Mouse (Mus musculus): ENCODE measurements around the gene Iqgap2. TPM values are rescaled to one million over a fixed set of nuclear protein-coding genes. Genes with fewer than 3 reads are reported as not detected.

Gene Iqgap2
- polyA plus RNA-seq, 1 experiment from 2014 or later: 18.4 TPM

DNA sequence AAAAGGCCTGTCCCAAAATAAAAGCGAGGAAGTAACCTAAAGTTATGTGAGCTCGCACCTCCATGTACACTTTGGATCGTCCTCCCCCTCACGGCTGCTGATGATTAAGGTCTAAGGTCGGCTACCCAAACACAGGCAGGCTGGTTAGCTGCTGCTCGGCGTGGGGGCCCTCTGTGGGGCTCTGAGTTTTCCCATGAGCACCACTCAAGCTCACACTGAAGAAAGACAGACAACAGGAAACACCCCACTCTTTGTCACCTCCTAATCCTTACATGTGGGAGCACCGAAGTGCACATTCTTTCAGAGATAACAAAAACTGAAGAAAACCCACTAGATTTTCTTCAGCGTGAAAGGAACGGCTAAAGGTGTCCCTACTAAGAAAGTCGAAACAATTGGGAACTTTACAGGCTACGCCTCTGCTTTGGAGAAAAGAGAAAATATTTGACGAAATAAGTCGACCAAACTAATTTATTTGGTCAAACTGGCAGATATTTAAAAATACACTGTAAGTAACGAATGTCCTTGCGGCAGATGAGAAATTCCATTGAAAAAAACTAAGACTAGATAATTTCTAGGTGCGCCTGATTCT lies 274.5 kb downstream of the Iqgap2 start:
- H3K27me3 ChIP-seq (ENCODE audit: control insufficient read depth, insufficient read depth, low read length): no peaks in the 10 kb centered on the region
- H3K4me3 ChIP-seq (replicated peaks; ENCODE audit: low read length): peak overlapping the region; percentile 92
- H3K4me2 ChIP-seq (ENCODE audit: low read depth, low read length): peak overlapping the region; percentile 88
- H3K36me3 ChIP-seq (ENCODE audit: control insufficient read depth, insufficient read depth, low read length): no peaks in the 10 kb centered on the region
- peaks cover 10% of the 10 kb centered on the region; the same call in 1 of the 2 replicates for H3K4me1 ChIP-seq (ENCODE audit: control insufficient read depth, insufficient read depth, low read length)
- no peak for ATAC-seq (ENCODE audit: insufficient read depth, low FRiP score)
- H3K9me3 ChIP-seq (replicated peaks; ENCODE audit: control insufficient read depth, low read length): no peaks in the 10 kb centered on the region
- H3K9ac ChIP-seq (ENCODE audit: low read length): peak overlapping the region; percentile 93
- 7% methylated on average over 17 of the region's 17 CpGs for WGBS
- peak overlapping the region; percentile 81 for H3K27ac ChIP-seq (ENCODE audit: low read length)

DNA sequence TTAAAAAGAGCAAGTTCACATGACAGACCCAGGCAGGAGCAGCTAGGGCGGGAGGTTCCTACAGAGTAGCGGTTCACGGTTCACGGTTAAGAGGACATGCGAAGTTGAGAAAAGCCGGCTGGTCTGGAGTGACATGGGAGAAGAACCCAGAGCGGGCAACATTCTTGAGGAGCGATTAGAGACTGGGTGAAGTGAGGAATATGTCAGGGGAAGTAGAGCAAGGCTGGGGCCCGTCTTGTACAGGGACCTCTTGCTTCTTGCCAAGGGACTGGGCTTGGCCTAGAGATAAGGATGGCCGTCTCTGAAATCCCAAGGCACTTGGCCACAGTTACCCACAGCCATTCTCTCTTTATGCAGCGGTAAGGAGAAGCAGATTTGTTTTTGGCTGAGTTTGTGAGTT lies 275.2 kb downstream of the Iqgap2 start:
- H3K4me3 ChIP-seq (replicated peaks; ENCODE audit: low read length): peak overlapping the region; percentile 92
- no peaks in the 10 kb centered on the region for H3K9me3 ChIP-seq (replicated peaks; ENCODE audit: control insufficient read depth, low read length)
- H3K4me1 ChIP-seq (ENCODE audit: control insufficient read depth, insufficient read depth, low read length): peaks cover 10% of the 10 kb centered on the region; the same call in 1 of the 2 replicates
- 22% methylated on average over 11 of the region's 11 CpGs for WGBS
- peak overlapping the region; percentile 93 for H3K9ac ChIP-seq (ENCODE audit: low read length)
- no peaks in the 10 kb centered on the region for H3K36me3 ChIP-seq (ENCODE audit: control insufficient read depth, insufficient read depth, low read length)
- ATAC-seq (ENCODE audit: insufficient read depth, low FRiP score): no peak
- no peaks in the 10 kb centered on the region for H3K27me3 ChIP-seq (ENCODE audit: control insufficient read depth, insufficient read depth, low read length)
- peak overlapping the region; percentile 88 for H3K4me2 ChIP-seq (ENCODE audit: low read depth, low read length)
- H3K27ac ChIP-seq (ENCODE audit: low read length): peak overlapping the region; percentile 49; the same call in 1 of the 2 replicates

DNA sequence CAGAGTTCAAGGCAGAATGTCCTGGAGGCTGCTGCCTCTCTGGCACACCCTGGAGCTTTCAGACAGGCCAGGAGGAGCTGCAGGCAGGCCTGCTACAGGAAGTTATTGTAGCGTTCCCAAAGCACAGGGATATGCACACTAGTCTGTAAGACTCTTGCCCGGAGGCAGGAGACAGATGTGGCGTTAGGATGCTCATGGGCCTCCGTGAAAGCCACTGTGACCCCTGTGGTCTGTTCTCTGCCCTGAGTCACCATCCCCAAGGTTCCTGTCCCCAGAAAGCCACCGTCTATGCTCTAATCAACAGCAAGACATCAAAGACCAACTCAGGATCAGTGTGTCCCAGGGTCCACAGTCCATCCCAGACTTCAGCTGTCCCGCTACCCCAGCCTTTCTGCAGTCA lies 277.0 kb downstream of the Iqgap2 start:
- 66% methylated on average over 6 of the region's 6 CpGs for WGBS
- no peaks in the 10 kb centered on the region for H3K9me3 ChIP-seq (replicated peaks; ENCODE audit: control insufficient read depth, low read length)
- H3K4me2 ChIP-seq (ENCODE audit: low read depth, low read length): no peak overlapping the region
- H3K36me3 ChIP-seq (ENCODE audit: control insufficient read depth, insufficient read depth, low read length): no peaks in the 10 kb centered on the region
- H3K27ac ChIP-seq (ENCODE audit: low read length): no peak overlapping the region
- no peak overlapping the region for H3K9ac ChIP-seq (ENCODE audit: low read length)
- no peak for ATAC-seq (ENCODE audit: insufficient read depth, low FRiP score)
- no peak overlapping the region for H3K4me3 ChIP-seq (replicated peaks; ENCODE audit: low read length)
- H3K27me3 ChIP-seq (ENCODE audit: control insufficient read depth, insufficient read depth, low read length): no peaks in the 10 kb centered on the region
- H3K4me1 ChIP-seq (ENCODE audit: control insufficient read depth, insufficient read depth, low read length): peaks cover 10% of the 10 kb centered on the region; the same call in 1 of the 2 replicates

DNA sequence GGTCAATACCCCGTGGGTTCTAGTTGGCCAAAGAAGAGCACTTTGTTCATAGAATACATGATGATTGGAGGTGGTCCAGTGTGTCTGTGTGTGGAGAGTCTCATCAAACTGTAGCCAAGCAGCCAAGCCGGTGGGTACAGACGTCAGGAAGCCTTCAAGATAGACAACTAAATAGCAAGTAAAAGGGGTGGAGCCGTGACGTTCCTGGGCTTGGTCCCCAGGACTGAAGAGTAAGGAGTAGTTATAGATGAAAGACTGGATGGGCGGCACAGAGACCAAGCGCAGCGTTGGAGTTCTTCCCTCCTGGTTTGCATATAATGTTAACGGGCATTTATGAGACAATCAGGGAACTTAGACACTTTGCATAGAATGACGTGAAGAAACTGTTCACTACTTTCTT lies 279.5 kb downstream of the Iqgap2 start:
- no peak for ATAC-seq (ENCODE audit: insufficient read depth, low FRiP score)
- H3K27ac ChIP-seq (ENCODE audit: low read length): no peak overlapping the region
- 83% methylated on average over 10 of the region's 10 CpGs for WGBS

DNA sequence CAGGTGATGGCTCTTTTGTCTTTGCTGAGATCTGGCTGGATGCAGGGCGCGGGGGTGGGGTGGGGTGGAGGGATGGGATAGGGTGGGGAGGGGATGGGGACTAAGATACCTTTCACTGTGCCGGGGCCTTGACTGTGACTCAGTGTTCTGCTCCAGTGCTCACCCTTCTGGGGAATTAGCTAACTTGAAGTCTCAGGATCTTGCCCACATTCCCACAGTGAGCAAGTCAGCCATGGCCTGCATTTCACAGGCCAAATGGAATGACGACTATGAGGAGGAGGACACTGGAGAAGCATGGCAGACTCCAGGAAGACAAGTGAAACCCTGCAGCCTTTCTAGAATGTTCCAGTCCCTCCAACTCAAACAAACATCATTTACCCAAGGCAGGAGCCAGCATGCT lies 280.0 kb downstream of the Iqgap2 start:
- H3K27me3 ChIP-seq (ENCODE audit: control insufficient read depth, insufficient read depth, low read length): no peaks in the 10 kb centered on the region
- H3K9me3 ChIP-seq (replicated peaks; ENCODE audit: control insufficient read depth, low read length): no peaks in the 10 kb centered on the region
- ATAC-seq (ENCODE audit: insufficient read depth, low FRiP score): no peak
- WGBS: 84% methylated on average over 4 of the region's 4 CpGs
- no peak overlapping the region for H3K9ac ChIP-seq (ENCODE audit: low read length)
- peaks cover 9% of the 10 kb centered on the region; the same call in 1 of the 2 replicates for H3K4me1 ChIP-seq (ENCODE audit: control insufficient read depth, insufficient read depth, low read length)
- no peaks in the 10 kb centered on the region for H3K36me3 ChIP-seq (ENCODE audit: control insufficient read depth, insufficient read depth, low read length)
- H3K4me3 ChIP-seq (replicated peaks; ENCODE audit: low read length): no peak overlapping the region
- H3K27ac ChIP-seq (ENCODE audit: low read length): no peak overlapping the region
- H3K4me2 ChIP-seq (ENCODE audit: low read depth, low read length): no peak overlapping the region

More for the DNA sequence above, 279.5 kb downstream of the Iqgap2 start:
- peaks cover 10% of the 10 kb centered on the region; the same call in 1 of the 2 replicates for H3K4me1 ChIP-seq (ENCODE audit: control insufficient read depth, insufficient read depth, low read length)
- no peak overlapping the region for H3K4me2 ChIP-seq (ENCODE audit: low read depth, low read length)
- no peaks in the 10 kb centered on the region for H3K36me3 ChIP-seq (ENCODE audit: control insufficient read depth, insufficient read depth, low read length)
- no peak overlapping the region for H3K9ac ChIP-seq (ENCODE audit: low read length)
- H3K9me3 ChIP-seq (replicated peaks; ENCODE audit: control insufficient read depth, low read length): no peaks in the 10 kb centered on the region
- H3K4me3 ChIP-seq (replicated peaks; ENCODE audit: low read length): no peak overlapping the region
- H3K27me3 ChIP-seq (ENCODE audit: control insufficient read depth, insufficient read depth, low read length): no peaks in the 10 kb centered on the region

DNA sequence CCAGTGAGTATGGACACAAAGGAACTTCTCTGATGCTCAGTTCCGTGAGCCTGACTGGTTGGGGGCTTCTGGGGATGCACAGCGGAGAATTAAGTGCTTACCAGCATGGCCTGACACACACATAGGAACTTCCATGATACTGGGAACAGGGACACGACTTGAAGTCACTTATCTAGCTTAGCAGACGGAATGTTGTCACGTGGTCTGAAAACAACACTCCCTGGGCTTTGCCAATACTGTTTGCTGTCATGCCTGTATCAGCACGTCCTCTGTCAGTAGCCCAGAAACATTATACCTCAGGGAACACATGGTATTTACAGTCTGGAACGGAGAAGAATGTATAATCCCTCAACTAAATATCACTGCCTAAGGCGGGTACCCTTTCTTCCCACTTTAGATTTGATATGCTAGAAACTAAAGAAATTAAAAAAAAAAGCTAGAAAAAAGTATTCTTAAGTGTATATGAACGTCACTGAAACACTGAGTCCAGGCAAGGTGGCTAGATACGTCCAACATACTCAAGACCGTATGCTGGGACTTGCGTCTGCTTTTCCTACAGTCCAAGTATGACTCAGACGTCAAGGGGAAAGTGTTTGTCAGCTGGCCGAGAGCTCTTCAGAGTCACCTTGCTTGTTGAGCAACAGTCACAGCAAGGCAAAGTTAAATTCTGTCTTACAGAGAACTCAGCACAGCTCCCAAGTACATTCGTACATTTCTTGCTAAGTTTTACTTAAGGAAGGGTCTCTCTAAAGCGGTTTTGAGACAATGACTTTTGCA lies 280.7 kb downstream of the Iqgap2 start:
- no peaks in the 10 kb centered on the region for H3K36me3 ChIP-seq (ENCODE audit: control insufficient read depth, insufficient read depth, low read length)
- H3K9ac ChIP-seq (ENCODE audit: low read length): no peak overlapping the region
- WGBS: 76% methylated on average over 16 of the region's 16 CpGs
- no peak overlapping the region for H3K4me3 ChIP-seq (replicated peaks; ENCODE audit: low read length)
- H3K4me1 ChIP-seq (ENCODE audit: control insufficient read depth, insufficient read depth, low read length): peaks cover 2% of the 10 kb centered on the region; the same call in 1 of the 2 replicates
- no peak overlapping the region for H3K4me2 ChIP-seq (ENCODE audit: low read depth, low read length)
- 0 out of 2 replicates have a peak, but pooled peaks have one; percentile 29 for ATAC-seq (ENCODE audit: insufficient read depth, low FRiP score)
- H3K27ac ChIP-seq (ENCODE audit: low read length): no peak overlapping the region
- H3K9me3 ChIP-seq (replicated peaks; ENCODE audit: control insufficient read depth, low read length): no peaks in the 10 kb centered on the region
- H3K27me3 ChIP-seq (ENCODE audit: control insufficient read depth, insufficient read depth, low read length): no peaks in the 10 kb centered on the region

DNA sequence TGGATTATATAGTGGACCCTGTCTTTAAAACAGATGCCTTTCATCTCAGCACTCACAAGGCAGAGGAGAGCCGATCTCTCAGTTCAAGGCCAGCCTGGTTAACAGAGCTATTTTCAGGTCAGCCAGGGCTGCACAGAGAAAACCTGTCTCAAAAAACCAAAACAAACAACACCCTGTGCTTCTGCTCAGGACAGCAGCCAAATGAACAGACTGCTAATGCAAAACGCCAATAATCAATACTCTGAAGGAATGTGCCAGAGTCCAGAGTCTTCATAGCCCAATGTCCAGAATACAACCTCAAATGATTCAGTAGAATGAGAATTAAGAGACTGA lies 282.7 kb downstream of the Iqgap2 start:
- Histone ChIP-seq H3K27me3 (ENCODE audit: control insufficient read depth, insufficient read depth, low read length) (no peaks in the 10 kb centered on the region), H3K27ac (ENCODE audit: low read length) (no peak overlapping the region), H3K4me2 (ENCODE audit: low read depth, low read length) (no peak overlapping the region), H3K9me3 (replicated peaks; ENCODE audit: control insufficient read depth, low read length) (no peaks in the 10 kb centered on the region), H3K4me1 (ENCODE audit: control insufficient read depth, insufficient read depth, low read length) (no peaks in the 10 kb centered on the region), H3K36me3 (ENCODE audit: control insufficient read depth, insufficient read depth, low read length) (peaks cover 4% of the 10 kb centered on the region; the same call in 1 of the 2 replicates), H3K9ac (ENCODE audit: low read length) (no peak overlapping the region), H3K4me3 (replicated peaks; ENCODE audit: low read length) (no peak overlapping the region)
- 83% methylated on average over 2 of the region's 2 CpGs for WGBS
- ATAC-seq (ENCODE audit: insufficient read depth, low FRiP score): no peak

DNA sequence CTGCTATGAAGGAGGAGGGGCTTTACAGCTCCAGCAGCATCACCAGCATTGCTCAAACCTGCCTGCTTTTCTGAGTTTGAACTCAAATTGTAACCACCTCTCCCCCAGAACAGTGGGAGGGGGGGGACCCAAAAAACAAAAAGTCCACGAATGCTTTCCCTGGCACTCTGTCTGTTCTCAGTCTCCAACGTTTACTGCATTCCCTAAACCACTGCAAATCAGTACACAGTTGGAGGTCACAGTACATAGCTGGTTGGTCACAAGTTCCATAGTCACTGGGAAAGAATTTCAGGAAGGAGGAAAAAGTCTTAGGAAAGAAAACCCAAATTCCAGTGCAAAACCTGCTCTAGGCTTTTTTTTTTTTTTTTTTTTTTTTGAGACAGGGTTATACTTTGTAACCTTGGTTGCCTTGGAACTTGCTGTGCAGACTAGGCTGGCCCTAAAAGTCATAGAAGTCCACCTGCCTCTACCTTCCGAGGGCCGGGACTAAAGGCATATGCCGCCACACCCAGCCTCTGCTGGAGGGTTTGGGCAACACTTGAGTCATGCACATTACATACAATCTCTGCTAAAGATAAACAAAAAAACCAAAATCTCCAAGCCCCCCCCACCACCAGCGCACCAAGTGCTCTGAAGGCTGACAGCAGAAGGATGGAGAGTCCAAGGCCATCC lies 283.2 kb downstream of the Iqgap2 start:
- peaks cover 8% of the 10 kb centered on the region for H3K36me3 ChIP-seq (ENCODE audit: control insufficient read depth, insufficient read depth, low read length)
- no peak for ATAC-seq (ENCODE audit: insufficient read depth, low FRiP score)
- WGBS: 76% methylated on average over 6 of the region's 6 CpGs
- H3K9ac ChIP-seq (ENCODE audit: low read length): no peak overlapping the region
- no peak overlapping the region for H3K27ac ChIP-seq (ENCODE audit: low read length)
- H3K27me3 ChIP-seq (ENCODE audit: control insufficient read depth, insufficient read depth, low read length): no peaks in the 10 kb centered on the region
- no peak overlapping the region for H3K4me3 ChIP-seq (replicated peaks; ENCODE audit: low read length)
- H3K9me3 ChIP-seq (replicated peaks; ENCODE audit: control insufficient read depth, low read length): no peaks in the 10 kb centered on the region
- no peaks in the 10 kb centered on the region for H3K4me1 ChIP-seq (ENCODE audit: control insufficient read depth, insufficient read depth, low read length)
- no peak overlapping the region for H3K4me2 ChIP-seq (ENCODE audit: low read depth, low read length)

DNA sequence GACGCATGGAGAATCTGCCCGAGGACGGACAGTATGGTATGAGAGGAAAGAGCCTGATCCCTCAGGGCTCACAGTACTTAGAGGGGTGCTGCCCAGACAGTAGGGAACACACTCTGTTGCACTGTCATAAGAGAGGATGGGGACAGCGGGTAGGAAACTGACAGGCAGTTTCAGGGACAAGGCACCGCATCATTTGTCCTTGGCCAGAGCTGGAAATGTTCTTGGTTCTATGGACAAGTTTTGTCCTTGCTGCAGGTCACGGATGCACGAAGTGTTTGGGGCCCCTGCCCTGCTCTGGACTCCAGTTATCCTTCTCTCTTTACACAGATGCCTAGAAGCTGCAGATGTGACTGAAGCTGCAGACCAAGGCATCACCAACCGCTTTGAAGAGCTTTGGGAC lies 284.7 kb downstream of the Iqgap2 start:
- Histone ChIP-seq H3K4me2 (ENCODE audit: low read depth, low read length) (no peak overlapping the region), H3K4me1 (ENCODE audit: control insufficient read depth, insufficient read depth, low read length) (no peaks in the 10 kb centered on the region), H3K27ac (ENCODE audit: low read length) (no peak overlapping the region), H3K36me3 (ENCODE audit: control insufficient read depth, insufficient read depth, low read length) (peaks cover 14% of the 10 kb centered on the region), H3K9me3 (replicated peaks; ENCODE audit: control insufficient read depth, low read length) (no peaks in the 10 kb centered on the region), H3K4me3 (replicated peaks; ENCODE audit: low read length) (no peak overlapping the region), H3K9ac (ENCODE audit: low read length) (no peak overlapping the region), H3K27me3 (ENCODE audit: control insufficient read depth, insufficient read depth, low read length) (no peaks in the 10 kb centered on the region)
- no peak for ATAC-seq (ENCODE audit: insufficient read depth, low FRiP score)
- 93% methylated on average over 8 of the region's 8 CpGs for WGBS

Measured in stomach, embryonic 16.5 days (tissue).